Mouse (Mus musculus) MEL (cell line): Measurements from ENCODE around the gene Klhdc8b.

Source experiments
- CHD1 ChIP-seq: IDR thresholded peaks from 2 replicates; pipeline ENCODE4 v1.6.1; 2012; ENCODE audit warnings: low read depth, mild to moderate bottlenecking, inconsistent platforms, low read length, improper control_type of control experiment
- CHD2 ChIP-seq: IDR thresholded peaks from 2 replicates; pipeline ENCODE4 v1.6.1; 2011; ENCODE audit warnings: low read length, improper control_type of control experiment
- CTCF ChIP-seq, 3 experiments: IDR thresholded peaks in 2 of 3; conservative IDR thresholded peaks in 1 of 3; 2 replicates each; pipeline ENCODE4 v1.5.1; 2011 to 2012; ENCODE audit warnings: low read length in 3 of 3, low read depth in 2 of 3, mild to moderate bottlenecking in 2 of 3, improper control_type of control experiment in 1 of 3, inconsistent platforms in 1 of 3, mixed read lengths in 1 of 3, moderate library complexity in 1 of 3; ENCODE audit not compliant: control insufficient read depth in 1 of 3, insufficient read depth in 1 of 3, poor library complexity in 1 of 3, severe bottlenecking in 1 of 3
- E2F4 ChIP-seq: IDR thresholded peaks from 2 replicates; pipeline ENCODE4 v1.6.1; 2011; ENCODE audit warnings: low read depth, low read length, improper control_type of control experiment, borderline replicate concordance
- EP300 ChIP-seq, 2 experiments: IDR thresholded peaks; 2 replicates each; pipeline ENCODE4 v1.6.1; 2011; ENCODE audit warnings: improper control_type of control experiment in 2 of 2, low read length in 2 of 2, low read depth in 1 of 2, mild to moderate bottlenecking in 1 of 2
- MXI1 ChIP-seq: IDR thresholded peaks from 2 replicates; pipeline ENCODE4 v1.6.1; 2011; ENCODE audit warnings: mild to moderate bottlenecking, low read depth, low read length, improper control_type of control experiment
- POLR2A ChIP-seq, 2 experiments: IDR thresholded peaks; 2 replicates each; pipeline ENCODE4 v1.6.1; 2011 to 2012; ENCODE audit warnings: low read length in 2 of 2, mild to moderate bottlenecking in 2 of 2, control low read depth in 1 of 2, improper control_type of control experiment in 1 of 2, low read depth in 1 of 2, moderate library complexity in 1 of 2; ENCODE audit not compliant: control insufficient read depth in 1 of 2, insufficient read depth in 1 of 2, poor library complexity in 1 of 2
- RCOR1 ChIP-seq: IDR thresholded peaks from 2 replicates; pipeline ENCODE4 v1.6.1; 2012; ENCODE audit warnings: low read depth, mild to moderate bottlenecking, inconsistent platforms, low read length, improper control_type of control experiment
- SMC3 ChIP-seq: IDR thresholded peaks from 2 replicates; pipeline ENCODE4 v1.6.1; 2011; ENCODE audit warnings: low read depth, low read length, improper control_type of control experiment

GRCm38 (mm10) chr9:108485301-108485875 is 24.0 kb upstream of the Klhdc8b start:
- TF ChIP-seq CHD1 (no peak), SMC3 (no peak), EP300 (IDR thresholded peaks at IDR 0.05; ENCODE audit: low read depth in 1 of 2, low read length in 2 of 2) (no peak), POLR2A (IDR thresholded peaks at IDR 0.05; ENCODE audit: control insufficient read depth in 1 of 2, insufficient read depth in 1 of 2, low read depth in 1 of 2, low read length in 2 of 2, poor library complexity in 1 of 2) (no peak), CTCF (IDR thresholded peaks at IDR 0.05 in 2 of 3, conservative IDR thresholded peaks at IDR 0.05 in 1 of 3; ENCODE audit: control insufficient read depth in 1 of 3, insufficient read depth in 1 of 3, low read depth in 2 of 3, low read length in 3 of 3, poor library complexity in 1 of 3, severe bottlenecking in 1 of 3) (no peak), E2F4 (no peak), CHD2 (no peak), RCOR1 (no peak), MXI1 (no peak)
